In the genomic region with DNA sequence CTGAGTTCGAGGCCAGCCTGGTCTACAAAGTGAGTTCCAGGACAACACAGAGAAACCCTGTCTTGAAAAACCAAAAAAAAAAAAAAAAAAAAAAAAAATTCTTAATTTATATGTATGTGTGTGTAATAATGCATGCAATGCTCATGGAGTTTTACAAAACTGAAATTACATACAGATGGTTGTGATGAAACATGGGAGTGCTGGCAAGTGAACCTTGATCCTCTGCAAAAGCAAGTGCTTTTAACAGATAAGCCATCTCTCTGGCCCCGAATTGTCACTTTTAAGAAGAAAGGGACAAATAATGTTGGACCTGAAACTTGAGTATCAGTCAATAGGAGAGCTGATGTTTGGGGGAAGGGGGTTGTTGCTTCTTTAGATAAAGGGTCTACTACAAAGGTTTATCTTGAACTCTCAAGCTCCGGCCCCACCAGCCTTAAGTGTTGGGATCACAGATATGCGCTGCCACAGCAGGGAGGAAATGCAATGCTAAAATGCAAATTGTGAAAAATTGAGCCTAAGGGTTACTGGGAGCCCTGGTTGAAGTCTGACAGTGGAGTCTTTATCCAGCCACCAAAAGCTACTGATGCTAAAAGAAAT, we compare ENCODE assay signal across 1 mouse cellular context.
TF ChIP-seq lines count a peak whose summit lies in the region.

No protein-coding gene starts in this region.

TF ChIP-seq in MEL, 35 proteins besides CTCF, POLR2A, EP300 and RAD21 (continued from another document):
- TF ChIP-seq TCF12 (IDR thresholded peaks at IDR 0.05; ENCODE audit: low read depth, low read length) (peak; percentile 86), TAL1 (IDR thresholded peaks at IDR 0.05; ENCODE audit: low read length) (peak; percentile 53), USF1 (IDR thresholded peaks at IDR 0.05; ENCODE audit: low read depth, low read length) (no peak), USF2 (IDR thresholded peaks at IDR 0.05; ENCODE audit: borderline replicate concordance in 1 of 2, insufficient read depth in 1 of 2, low read depth in 1 of 2, low read length in 2 of 2) (no peak), RCOR1 (IDR thresholded peaks at IDR 0.05; ENCODE audit: low read depth, low read length) (peak; percentile 54), HCFC1 (IDR thresholded peaks at IDR 0.05; ENCODE audit: low read depth, low read length) (no peak), JUND (IDR thresholded peaks at IDR 0.05; ENCODE audit: low read depth, low read length) (no peak), ELF1 (IDR thresholded peaks at IDR 0.05; ENCODE audit: low read depth, low read length) (no peak), ZKSCAN1 (IDR thresholded peaks at IDR 0.05; ENCODE audit: low read depth, low read length) (no peak), SIN3A (IDR thresholded peaks at IDR 0.05; ENCODE audit: low read length) (peak; percentile 13; the same call in 1 of the 2 replicates)
